Mouse (Mus musculus): Measurements from ENCODE around the gene Olfr1122. TPM values are rescaled to one million over a fixed set of nuclear protein-coding genes. Genes with fewer than 3 reads are reported as not detected.

The Olfr1122 gene
- polyA plus RNA-seq (2012): not detected in 2 replicates

- no peak for TF ChIP-seq GATA1 (IDR thresholded peaks at IDR 0.05; ENCODE audit: low read length)
Measured at GRCm38 (mm10) chr2:87385549-87385948, at the start of gene Olfr1122. Gene Olfr1122 (plus strand): TSS chr2:87385849.

- no peak for TF ChIP-seq GATA1 (IDR thresholded peaks at IDR 0.05; ENCODE audit: low read length)
Measured at GRCm38 (mm10) chr2:87354515-87354914, 31.1 kb upstream of the Olfr1122 start, which contains the start of gene Olfr1120. Gene Olfr1120 (plus strand): TSS chr2:87354815.

GRCm38 (mm10) chr2:87369595-87369994, 16.1 kb upstream of the Olfr1122 start, which contains the start of gene Olfr1121:
Gene Olfr1121 (plus strand): TSS chr2:87369895.
- TF ChIP-seq GATA1 (IDR thresholded peaks at IDR 0.05; ENCODE audit: low read length): no peak

GRCm38 (mm10) chr2:87371726-87372125, 13.9 kb upstream of the Olfr1122 start:
- no peak for TF ChIP-seq GATA1 (IDR thresholded peaks at IDR 0.05; ENCODE audit: low read length)

- TF ChIP-seq GATA1 (IDR thresholded peaks at IDR 0.05; ENCODE audit: low read length): no peak
Measured at GRCm38 (mm10) chr2:87383935-87384334, 1.7 kb upstream of the Olfr1122 start.

GRCm38 (mm10) chr2:87416335-87416734, 30.7 kb downstream of the Olfr1122 start, which contains the start of gene Olfr1123:
Gene Olfr1123 (plus strand): TSS chr2:87416635.
- no peak for TF ChIP-seq GATA1 (IDR thresholded peaks at IDR 0.05; ENCODE audit: low read length)

GRCm38 (mm10) chr2:87429975-87430374, 44.3 kb downstream of the Olfr1122 start, which contains the start of gene Olfr1124:
Gene Olfr1124 (plus strand): TSS chr2:87430275.
- TF ChIP-seq GATA1 (IDR thresholded peaks at IDR 0.05; ENCODE audit: low read length): no peak

- no peak for TF ChIP-seq GATA1 (IDR thresholded peaks at IDR 0.05; ENCODE audit: low read length)
Measured at GRCm38 (mm10) chr2:87437731-87438130, 52.1 kb downstream of the Olfr1122 start.

Other genes starting within 250 kb of the Olfr1122 start
- not detected in 2 replicates for gene Olfr1110, start 245.5 kb upstream of the Olfr1122 start, polyA plus RNA-seq (2012)
- gene Olfr1111, start 233.2 kb upstream of the Olfr1122 start, polyA plus RNA-seq (2012): not detected in 2 replicates
- not detected in 2 replicates for gene Olfr1112, start 198.1 kb upstream of the Olfr1122 start, polyA plus RNA-seq (2012)
- gene Olfr1113, start 176.9 kb upstream of the Olfr1122 start, polyA plus RNA-seq (2012): not detected in 2 replicates
- not detected in 2 replicates for gene Olfr1115, start 137.8 kb upstream of the Olfr1122 start, polyA plus RNA-seq (2012)
- gene Olfr1116, start 118.3 kb upstream of the Olfr1122 start, polyA plus RNA-seq (2012): not detected in 2 replicates
- not detected in 2 replicates for gene Olfr1118, start 78.3 kb upstream of the Olfr1122 start, polyA plus RNA-seq (2012)
- not detected in 2 replicates for gene Olfr1120, start 31.0 kb upstream of the Olfr1122 start, polyA plus RNA-seq (2012)
- not detected in 2 replicates for gene Olfr1121, start 16.0 kb upstream of the Olfr1122 start, polyA plus RNA-seq (2012)
- gene Olfr1123, start 30.8 kb downstream of the Olfr1122 start, polyA plus RNA-seq (2012): not detected in 2 replicates
- not detected in 2 replicates for gene Olfr1124, start 44.4 kb downstream of the Olfr1122 start, polyA plus RNA-seq (2012)
- not detected in 2 replicates for gene Olfr1126, start 68.1 kb downstream of the Olfr1122 start, polyA plus RNA-seq (2012)
- not detected in 2 replicates for gene Pramel7, start 111.2 kb downstream of the Olfr1122 start, polyA plus RNA-seq (2012)
- gene Pramel6, start 120.7 kb downstream of the Olfr1122 start, polyA plus RNA-seq (2012): not detected in 2 replicates
- gene Olfr153, start 145.9 kb downstream of the Olfr1122 start, polyA plus RNA-seq (2012): not detected in 2 replicates
- not detected in 2 replicates for gene Olfr1128, start 159.7 kb downstream of the Olfr1122 start, polyA plus RNA-seq (2012)
- not detected in 2 replicates for gene Olfr1129, start 188.1 kb downstream of the Olfr1122 start, polyA plus RNA-seq (2012)
- gene Olfr1130, start 220.4 kb downstream of the Olfr1122 start, polyA plus RNA-seq (2012): not detected in 2 replicates
- gene Olfr1131, start 241.3 kb downstream of the Olfr1122 start, polyA plus RNA-seq (2012): not detected in 2 replicates